Mouse (Mus musculus) gastrocnemius, adult 18-20 months (tissue): ENCODE measurements at regions not wholly inside any gene's neighbourhood (a gene's known extent, or its start where the extent isn't known, plus 50 kb on each side); places are given as distances from the start of the nearest gene placed in this dataset.

Experiments used
- DNase-seq: peaks from one replicate; pipeline ENCODE4 v3.0.0; 2021; ENCODE audit warnings: low spot score

- DNase-seq, result peak; percentile 90
These were observed 232.7 kb upstream of the Zmiz1 start for GRCm38 (mm10) chr14:25226155-25226839.

GRCm38 (mm10) chr14:25226840-25227506 is 232.0 kb upstream of the Zmiz1 start:
- peak; percentile 46 for DNase-seq

GRCm38 (mm10) chr14:25228321-25229047 is 230.5 kb upstream of the Zmiz1 start:
- peak; percentile 27 for DNase-seq

- peak; percentile 71 for DNase-seq
These were observed 229.4 kb upstream of the Zmiz1 start for GRCm38 (mm10) chr14:25229569-25229968.

GRCm38 (mm10) chr14:25231881-25232280 is 227.1 kb upstream of the Zmiz1 start:
- no peak for DNase-seq

- peak; percentile 39 for DNase-seq
These were observed 222.5 kb upstream of the Zmiz1 start for GRCm38 (mm10) chr14:25236421-25236973.

- DNase-seq, result peak; percentile 30
These were observed 219.5 kb upstream of the Zmiz1 start for GRCm38 (mm10) chr14:25239335-25239960.

GRCm38 (mm10) chr14:25242753-25243152 is 216.2 kb upstream of the Zmiz1 start:
- DNase-seq, result no peak

GRCm38 (mm10) chr14:25243289-25243688 is 215.7 kb upstream of the Zmiz1 start:
- no peak for DNase-seq

- DNase-seq, result no peak
These were observed 215.3 kb upstream of the Zmiz1 start for GRCm38 (mm10) chr14:25243698-25244097.

- no peak for DNase-seq
These were observed 214.1 kb upstream of the Zmiz1 start for GRCm38 (mm10) chr14:25244841-25245240.

- peak; percentile 69 for DNase-seq
These were observed 213.3 kb upstream of the Zmiz1 start for GRCm38 (mm10) chr14:25245691-25246090.

- no peak for DNase-seq
These were observed 210.0 kb upstream of the Zmiz1 start for GRCm38 (mm10) chr14:25248941-25249340.

- no peak for DNase-seq
These were observed 205.8 kb upstream of the Zmiz1 start for GRCm38 (mm10) chr14:25253016-25253850.

- no peak for DNase-seq
These were observed 195.9 kb upstream of the Zmiz1 start for GRCm38 (mm10) chr14:25263121-25263520.

GRCm38 (mm10) chr14:25266846-25267245 is 192.1 kb upstream of the Zmiz1 start:
- DNase-seq, result no peak

GRCm38 (mm10) chr14:25268090-25268631 is 190.8 kb upstream of the Zmiz1 start:
- DNase-seq, result peak; percentile 36

- DNase-seq, result no peak
These were observed 188.6 kb upstream of the Zmiz1 start for GRCm38 (mm10) chr14:25270227-25270876.

- no peak for DNase-seq
These were observed 186.4 kb upstream of the Zmiz1 start for GRCm38 (mm10) chr14:25272366-25273156.
